Mouse (Mus musculus): ENCODE results near the gene Nup54.

DNA sequence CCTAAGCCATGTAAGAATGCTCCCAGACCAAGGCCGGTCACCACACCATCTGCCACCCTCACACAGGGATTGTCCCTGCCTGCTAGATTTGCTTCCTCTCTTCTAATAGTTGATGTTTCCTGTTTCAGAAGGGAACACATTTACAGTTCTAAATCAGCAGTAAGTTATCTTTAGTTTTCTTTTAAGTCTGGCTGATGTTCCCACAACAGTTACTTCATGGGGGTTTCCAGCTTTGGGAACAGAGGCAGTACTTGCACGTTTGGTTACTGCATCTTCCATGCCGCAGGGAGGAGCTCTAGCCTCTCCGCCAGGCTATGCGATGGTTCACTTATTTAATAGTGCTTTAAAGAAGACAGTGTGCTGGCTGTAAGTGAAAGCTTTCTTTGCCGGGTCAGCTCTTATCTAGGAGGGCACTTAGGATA lies 60.3 kb downstream of the Nup54 start:
- TF ChIP-seq POLR2A (IDR thresholded peaks at IDR 0.05; ENCODE audit: low read depth, low read length): no peak
- no peak for TF ChIP-seq CTCF (IDR thresholded peaks at IDR 0.05; ENCODE audit: borderline replicate concordance, insufficient read depth, low read length)
